Mouse (Mus musculus): ENCODE data around the gene Tor1aip1.

GRCm38 (mm10) chr1:155972146-155973067, 63.9 kb downstream of the Tor1aip1 start:
- no peak for TF ChIP-seq CTCF (IDR thresholded peaks at IDR 0.05; ENCODE audit: borderline replicate concordance, extremely low read depth, insufficient read depth, insufficient read length)
- TF ChIP-seq POLR2A (IDR thresholded peaks at IDR 0.05; ENCODE audit: borderline replicate concordance, extremely low read depth, insufficient read depth, insufficient read length, poor library complexity, severe bottlenecking): no peak

Data from brain, embryonic 14.5 days (tissue).